ENCODE assay signal across 23 mouse cellular contexts in genomic region chr4:105432461-105432860, GRCm38 (mm10).
A peak's percentile ranks its signal among the peaks of the same experiment; 100 is the strongest.
DNase-seq lines count a peak whose midpoint lies in the region; ATAC-seq and TF ChIP-seq lines count a peak whose summit lies in the region.
"Had no signal": no experiment of that assay in that cellular context is flagged by ENCODE, and none has a peak within 500 bp of the region (broad histone marks: within the 10 kb centered on the region; RNA-seq: fewer than 3 reads in every experiment).

No protein-coding gene starts in this region.

- H3K9ac ChIP-seq in CH12.LX (ENCODE audit: insufficient read depth, low read depth) = no peak overlapping the region
- H3K9ac ChIP-seq: forebrain, embryonic 13.5 days; hindbrain, embryonic 12.5 days; hindbrain, embryonic 15.5 days had no signal

- no peaks in the 10 kb centered on the region for H3K79me2 ChIP-seq in CH12.LX (replicated peaks; ENCODE audit: control insufficient read depth, extremely low read depth, insufficient read depth, poor library complexity, severe bottlenecking)

- TF ChIP-seq RAD21 in CH12.LX (IDR thresholded peaks at IDR 0.05; ENCODE audit: low read depth, low read length) = no peak

- TF ChIP-seq POLR2A in CH12.LX (IDR thresholded peaks at IDR 0.05; ENCODE audit: low read depth, low read length) = no peak

- no peaks in the 10 kb centered on the region for H3K9me3 ChIP-seq in CH12.LX (replicated peaks; ENCODE audit: low read length)
- H3K9me3 ChIP-seq: forebrain, embryonic 13.5 days; hindbrain, embryonic 12.5 days; hindbrain, embryonic 15.5 days had no signal

- no peak overlapping the region for H3K4me3 ChIP-seq in CH12.LX (replicated peaks in 1 of 3; ENCODE audit: low read depth in 2 of 3, low read length in 2 of 3, poor library complexity in 1 of 3)
- no peak overlapping the region for H3K4me3 ChIP-seq in left cerebral cortex, adult 2 months
- H3K4me3 ChIP-seq: forebrain, embryonic 10.5 days; forebrain, embryonic 13.5 days; heart, adult 2 months; hindbrain, embryonic 12.5 days; hindbrain, embryonic 15.5 days had no signal

- in situ Hi-C loops in CH12.LX (cut with MboI; ENCODE audit: low pct_ligation_motif_present, low pct_unique_long_range_greater_than_20kb, low sequenced_read_pairs) = no loop called here

- no peak for TF ChIP-seq CTCF in CH12.LX (conservative IDR thresholded peaks at IDR 0.05 in 1 of 2, IDR thresholded peaks at IDR 0.05 in 1 of 2; ENCODE audit: low read depth in 2 of 2, low read length in 2 of 2)
- TF ChIP-seq CTCF in left cerebral cortex, adult 2 months (IDR thresholded peaks at IDR 0.05) = no peak

- no peak for ATAC-seq in megakaryocyte-erythroid progenitor cell, adult 5-6 weeks (replicated peaks; ENCODE audit: low FRiP score, low TSS enrichment, poor library complexity, severe bottlenecking)
- ATAC-seq: CD4-positive, CD25-positive, alpha-beta regulatory T cell, adult 4 months; forebrain, embryonic 13.5 days; forebrain, embryonic 16.5 days; Patski had no signal

- H3K4me2 ChIP-seq in CH12.LX (ENCODE audit: insufficient read depth, low read depth, poor library complexity, severe bottlenecking) = no peak overlapping the region
- H3K4me2 ChIP-seq: forebrain, embryonic 13.5 days; heart, embryonic 11.5 days; hindbrain, embryonic 12.5 days; hindbrain, embryonic 15.5 days had no signal

- DNase-seq in lung, postnatal 10 days = peak; percentile 22
- DNase-seq in lung, adult 18-20 months = no peak
- peak; percentile 3 for DNase-seq in 416B (ENCODE audit: low read depth)
- DNase-seq in CH12.LX (ENCODE audit: extremely low read depth) = peak; percentile 61
- no peak for DNase-seq in left cerebral cortex, adult 2 months (ENCODE audit: extremely low spot score in 1 of 2, low spot score in 2 of 2)
- DNase-seq: adrenal gland, postnatal 10 days; adrenal gland, postnatal 36 days; B cell, adult 2 months; cerebellum, adult 18-20 months; cerebellum, adult 9-10 months; cerebellum, postnatal 14 days; gastrocnemius, postnatal 10 days; gastrocnemius, postnatal 36 days; heart, adult 2 months had no signal

- no peak overlapping the region for H3K27ac ChIP-seq in CH12.LX (ENCODE audit: insufficient read depth, low read depth)
- no peak overlapping the region for H3K27ac ChIP-seq in left cerebral cortex, adult 2 months
- H3K27ac ChIP-seq: forebrain, embryonic 10.5 days; forebrain, embryonic 13.5 days; heart, adult 2 months; hindbrain, embryonic 12.5 days; hindbrain, embryonic 15.5 days had no signal

- no peak for TF ChIP-seq EP300 in CH12.LX (IDR thresholded peaks at IDR 0.05; ENCODE audit: low read length)

- H3K27me3 ChIP-seq in CH12.LX (replicated peaks) = peaks cover 2% of the 10 kb centered on the region
- H3K27me3 ChIP-seq: forebrain, embryonic 13.5 days; hindbrain, embryonic 12.5 days; hindbrain, embryonic 15.5 days; Patski had no signal

- H3K4me1 ChIP-seq in CH12.LX (ENCODE audit: control insufficient read depth in 1 of 2, insufficient read depth in 2 of 2) = peaks cover 0 to 6% of the 10 kb centered on the region in 2 experiments; a peak in 1 of 4 replicates
- H3K4me1 ChIP-seq: forebrain, embryonic 13.5 days; hindbrain, embryonic 15.5 days had no signal

- dilution Hi-C loops in CH12.LX (cut with MboI; ENCODE audit: extremely low pct_ligation_motif_present, extremely low pct_unique_long_range_greater_than_20kb, low sequenced_read_pairs) = no loop called here

- intact Hi-C loops in left cerebral cortex, adult 2 months (cut with DNase I) = no loop called here

- H3K36me3 ChIP-seq in CH12.LX (replicated peaks in 1 of 2; ENCODE audit: control insufficient read depth in 1 of 2, insufficient read depth in 1 of 2, low read length in 1 of 2) = no peaks in the 10 kb centered on the region
- H3K36me3 ChIP-seq: forebrain, embryonic 10.5 days; hindbrain, embryonic 12.5 days; hindbrain, embryonic 15.5 days had no signal

TF ChIP-seq in CH12.LX, 34 proteins besides CTCF, POLR2A, EP300 and RAD21:
- TF ChIP-seq BHLHE40 (IDR thresholded peaks at IDR 0.05; ENCODE audit: low read depth, low read length) (peak; percentile 71), CHD2 (IDR thresholded peaks at IDR 0.05; ENCODE audit: low read length) (no peak), ZMIZ1 (IDR thresholded peaks at IDR 0.05; ENCODE audit: low read depth, low read length) (no peak), POLR2AphosphoS2 (IDR thresholded peaks at IDR 0.05; ENCODE audit: low read depth, low read length) (no peak), MEF2A (IDR thresholded peaks at IDR 0.05; ENCODE audit: borderline replicate concordance, low read depth, low read length) (no peak), ZC3H11A (IDR thresholded peaks at IDR 0.05; ENCODE audit: low read depth, low read length) (no peak), JUND (conservative IDR thresholded peaks at IDR 0.05; ENCODE audit: low read depth, low read length) (peak; percentile 68), TCF12 (IDR thresholded peaks at IDR 0.05; ENCODE audit: low read depth, low read length) (no peak), JUN (IDR thresholded peaks at IDR 0.05; ENCODE audit: insufficient read depth, low read depth, low read length) (peak; percentile 50), ELF1 (IDR thresholded peaks at IDR 0.05; ENCODE audit: low read depth, low read length) (no peak), ZKSCAN1 (IDR thresholded peaks at IDR 0.05; ENCODE audit: borderline replicate concordance, low read depth, low read length) (no peak), USF2 (conservative IDR thresholded peaks at IDR 0.05; ENCODE audit: low read depth, low read length) (0 out of 2 replicates have a peak, but pooled peaks have one; percentile 9), IRF4 (IDR thresholded peaks at IDR 0.05; ENCODE audit: low read depth, low read length) (no peak), NRF1 (IDR thresholded peaks at IDR 0.05; ENCODE audit: low read depth, low read length) (no peak), MAFK (IDR thresholded peaks at IDR 0.05; ENCODE audit: insufficient replicate concordance, low read length) (no peak), CHD1 (IDR thresholded peaks at IDR 0.05; ENCODE audit: low read depth, low read length) (no peak), MYC (IDR thresholded peaks at IDR 0.05; ENCODE audit: low read depth, low read length) (no peak)

Comparison
In these comparisons a context has a peak if more than half of its experiments do, and no peak if none do; other contexts are left out.
1. DNase-seq: peak in lung, postnatal 10 days (single experiment), 416B (single experiment) and CH12.LX (single experiment); none in lung, adult 18-20 months (0 of 2) and left cerebral cortex, adult 2 months (0 of 2).